Mouse (Mus musculus) forebrain, embryonic 16.5 days (tissue): Measurements from ENCODE around the gene Gm10375. TPM values are rescaled to one million over a fixed set of nuclear protein-coding genes. Genes with fewer than 3 reads are reported as not detected.
"Not testable (repeated sequence)": the region's sequence is repeated elsewhere in the genome, so short reads cannot be mapped to it uniquely, and the experiment has no call there.

Experiments
- ATAC-seq: fragments of 200-750 bp; cut with Nextera tagmentation; 2 replicates; pipeline ENCODE4 v1.8.0; 2017; ENCODE audit warnings: mild to moderate bottlenecking, moderate library complexity
- H3K27ac ChIP-seq: fragments of 300-500 bp; sonication (generic); 2 replicates; pipeline ENCODE4 v1.5.1; 2014; ENCODE audit warnings: low read length, control low read depth
- H3K27me3 ChIP-seq: fragments of 300-500 bp; sonication (generic); replicated peaks from 2 replicates; pipeline ENCODE4 v1.6.1; 2014; ENCODE audit warnings: low read length; ENCODE audit not compliant: control insufficient read depth, insufficient read depth
- H3K36me3 ChIP-seq: fragments of 300-500 bp; sonication (generic); 2 replicates; pipeline ENCODE4 v1.6.1; 2014; ENCODE audit not compliant: control insufficient read depth, insufficient read depth
- H3K4me1 ChIP-seq: fragments of 300-500 bp; sonication (generic); replicated peaks from 2 replicates; pipeline ENCODE4 v1.6.1; 2014; ENCODE audit warnings: low read length; ENCODE audit not compliant: control insufficient read depth, insufficient read depth
- H3K4me2 ChIP-seq: fragments of 300-500 bp; sonication (generic); 2 replicates; pipeline ENCODE4 v1.6.1; 2014; ENCODE audit warnings: mild to moderate bottlenecking, low read length, control low read depth
- H3K4me3 ChIP-seq: fragments of 300-500 bp; sonication (generic); replicated peaks from 2 replicates; pipeline ENCODE4 v1.5.1; 2014; ENCODE audit warnings: mild to moderate bottlenecking, low read length, control low read depth
- H3K9ac ChIP-seq: fragments of 300-500 bp; sonication (generic); replicated peaks from 2 replicates; pipeline ENCODE4 v1.6.1; 2014; ENCODE audit warnings: low read depth, low read length, control low read depth
- H3K9me3 ChIP-seq: fragments of 300-500 bp; sonication (generic); 2 replicates; pipeline ENCODE4 v1.6.1; 2016; ENCODE audit warnings: low read length; ENCODE audit not compliant: control insufficient read depth
- WGBS: fragments of 180-500 bp; shearing (Covaris S2); extraction: QIAGEN DNeasy Blood & Tissue Kit; methylation state at CpG from one replicate; pipeline ENCODE4 v1.1.7; 2014; 5-methylcytosine and 5-hydroxymethylcytosine counted together
- polyA plus RNA-seq: library from polyadenylated mRNA; unstranded; fragments of >200 nt; fragmentation: Nextera tagmentation; extraction: Ambion mirVana; gene quantifications from 2 replicates; pipeline ENCODE4 v1.2.1, GENCODE M21; 2015

Gene Gm10375
- polyA plus RNA-seq: not detected in 2 replicates

GRCm38 (mm10) chr14:43607913-43608312 is at the start of gene Gm10375:
Gene Gm10375 (minus strand): TSS chr14:43608013.
- not testable (repeated sequence) for ATAC-seq, H3K9ac ChIP-seq, H3K9me3 ChIP-seq, H3K27ac ChIP-seq, H3K4me3 ChIP-seq, H3K27me3 ChIP-seq, H3K36me3 ChIP-seq, H3K4me1 ChIP-seq, H3K4me2 ChIP-seq

- H3K27ac ChIP-seq, H3K9me3 ChIP-seq, H3K36me3 ChIP-seq, H3K27me3 ChIP-seq, H3K4me2 ChIP-seq, H3K4me1 ChIP-seq, H3K4me3 ChIP-seq, ATAC-seq, H3K9ac ChIP-seq: not testable (repeated sequence)
- 73% methylated on average over 1 of the region's 2 CpGs for WGBS
These were observed 28.8 kb downstream of the Gm10375 start, which contains the start of gene Gm17654 for GRCm38 (mm10) chr14:43579046-43579445. Gene Gm17654 (minus strand): TSS chr14:43579146.

GRCm38 (mm10) chr14:43577969-43578368 is 29.8 kb downstream of the Gm10375 start:
- not testable (repeated sequence) for H3K9ac ChIP-seq, H3K27me3 ChIP-seq, H3K9me3 ChIP-seq, H3K4me2 ChIP-seq, H3K36me3 ChIP-seq, H3K27ac ChIP-seq, H3K4me3 ChIP-seq, ATAC-seq, H3K4me1 ChIP-seq
- WGBS: 90% methylated on average over 3 of the region's 4 CpGs

Other genes starting within 250 kb of the Gm10375 start
- not detected in 2 replicates for gene Gm8138, start 191.7 kb downstream of the Gm10375 start, polyA plus RNA-seq
- not detected in 2 replicates for gene Gm5799, start 64.4 kb downstream of the Gm10375 start, polyA plus RNA-seq
- not detected in 2 replicates for gene Gm17654, start 28.9 kb downstream of the Gm10375 start, polyA plus RNA-seq
- gene Gm8165, start 69.2 kb upstream of the Gm10375 start, polyA plus RNA-seq: not detected in 2 replicates
- gene Gm7324, start 89.8 kb upstream of the Gm10375 start, polyA plus RNA-seq: 0.42 and 0.48 TPM in 2 replicates
- gene Gm16506, start 119.5 kb upstream of the Gm10375 start, polyA plus RNA-seq: not detected in 2 replicates
- gene Gm6526, start 139.9 kb upstream of the Gm10375 start, polyA plus RNA-seq: not detected in 2 replicates
- not detected in 2 replicates for gene Gm8180, start 176.7 kb upstream of the Gm10375 start, polyA plus RNA-seq